Mouse (Mus musculus) megakaryocyte, adult 5-6 weeks (primary cell): ENCODE measurements around the gene Wasf3. TPM values are rescaled to one million over a fixed set of nuclear protein-coding genes. Genes with fewer than 3 reads are reported as not detected.

ENCODE experiments used
- total RNA-seq, 2 experiments: library from RNA; stranded (forward) in 1 of 2; stranded (reverse) in 1 of 2; fragments of 153-499, 151-499 nt in 1 of 2; fragments of 221-1000, 200-1000 nt in 1 of 2; gene quantifications; 2 replicates each; pipeline versions ENCODE4 v1.2.3 to v1.2.4; 2015 to 2017

Gene Wasf3
- total RNA-seq, 2 experiments from 2014 or later, result not detected

Other genes starting within 250 kb of the Wasf3 start
- not detected in 2 replicates for gene Gm5565, start 224.4 kb upstream of the Wasf3 start, total RNA-seq (2015)
- not detected in 2 replicates for gene Gm5565, start 224.4 kb upstream of the Wasf3 start, total RNA-seq (2017)
- gene Gm6309, start 214.3 kb upstream of the Wasf3 start, total RNA-seq (2015), result not detected in 2 replicates
- not detected in 2 replicates for gene Gm6309, start 214.3 kb upstream of the Wasf3 start, total RNA-seq (2017)
- 0.80 TPM in 1 of 2 replicates, not detected in the other for gene 1700001J03Rik, start 199.7 kb upstream of the Wasf3 start, total RNA-seq (2015)
- gene 1700001J03Rik, start 199.7 kb upstream of the Wasf3 start, total RNA-seq (2017), result not detected in 2 replicates
- 23.3 and 24.6 TPM in 2 replicates for gene Rnf6, start 163.4 kb upstream of the Wasf3 start, total RNA-seq (2015)
- 43.2 and 46.4 TPM in 2 replicates for gene Rnf6, start 163.4 kb upstream of the Wasf3 start, total RNA-seq (2017)
- 25.3 and 31.1 TPM in 2 replicates for gene Cdk8, start 153.8 kb upstream of the Wasf3 start, total RNA-seq (2015)
- gene Cdk8, start 153.8 kb upstream of the Wasf3 start, total RNA-seq (2017), result 23.3 and 24.0 TPM in 2 replicates
- gene Gm6408, start 97.0 kb downstream of the Wasf3 start, total RNA-seq (2015), result not detected in 2 replicates
- not detected in 2 replicates for gene Gm6408, start 97.0 kb downstream of the Wasf3 start, total RNA-seq (2017)
- not detected in 2 replicates for gene Gm6370, start 106.4 kb downstream of the Wasf3 start, total RNA-seq (2015)
- gene Gm6370, start 106.4 kb downstream of the Wasf3 start, total RNA-seq (2017), result not detected in 2 replicates
- not detected in 2 replicates for gene 4930449I24Rik, start 117.4 kb downstream of the Wasf3 start, total RNA-seq (2015)
- not detected in 2 replicates for gene 4930449I24Rik, start 117.4 kb downstream of the Wasf3 start, total RNA-seq (2017)
- gene Gm3402, start 129.1 kb downstream of the Wasf3 start, total RNA-seq (2015), result not detected in 2 replicates
- gene Gm3402, start 129.1 kb downstream of the Wasf3 start, total RNA-seq (2017), result not detected in 2 replicates
- gene Gm3404, start 140.8 kb downstream of the Wasf3 start, total RNA-seq (2015), result not detected in 2 replicates
- not detected in 2 replicates for gene Gm3404, start 140.8 kb downstream of the Wasf3 start, total RNA-seq (2017)
- gene Gm3409, start 152.7 kb downstream of the Wasf3 start, total RNA-seq (2015), result not detected in 2 replicates
- gene Gm3409, start 152.7 kb downstream of the Wasf3 start, total RNA-seq (2017), result not detected in 2 replicates
- gene Gm3415, start 171.2 kb downstream of the Wasf3 start, total RNA-seq (2015), result not detected in 2 replicates
- gene Gm3415, start 171.2 kb downstream of the Wasf3 start, total RNA-seq (2017), result not detected in 2 replicates
- gene Gpr12, start 200.3 kb downstream of the Wasf3 start, total RNA-seq (2015), result not detected in 2 replicates
- not detected in 2 replicates for gene Gpr12, start 200.3 kb downstream of the Wasf3 start, total RNA-seq (2017)